Mouse (Mus musculus): ENCODE data around the gene Mocs3.

Mocs3 gene

GRCm38 (mm10) chr2:168242841-168243240, 12.4 kb downstream of the Mocs3 start:
- no peak for DNase-seq (ENCODE audit: low read depth, low spot score)

- no peak for DNase-seq (ENCODE audit: low read depth, low spot score)
Observed at GRCm38 (mm10) chr2:168243278-168243677, 12.9 kb downstream of the Mocs3 start.

- no peak for DNase-seq (ENCODE audit: low read depth, low spot score)
Observed at GRCm38 (mm10) chr2:168245571-168245970, 15.1 kb downstream of the Mocs3 start.

GRCm38 (mm10) chr2:168248167-168248855, 17.9 kb downstream of the Mocs3 start:
- no peak for DNase-seq (ENCODE audit: low read depth, low spot score)

GRCm38 (mm10) chr2:168248856-168249245, 18.4 kb downstream of the Mocs3 start:
- no peak for DNase-seq (ENCODE audit: low read depth, low spot score)

GRCm38 (mm10) chr2:168250270-168250669, 19.8 kb downstream of the Mocs3 start:
- peak; percentile 85 for DNase-seq (ENCODE audit: low read depth, low spot score)

- peak; percentile 69 for DNase-seq (ENCODE audit: low read depth, low spot score)
Observed at GRCm38 (mm10) chr2:168252639-168253292, 22.3 kb downstream of the Mocs3 start.

- no peak for DNase-seq (ENCODE audit: low read depth, low spot score)
Observed at GRCm38 (mm10) chr2:168253822-168254221, 23.4 kb downstream of the Mocs3 start.

GRCm38 (mm10) chr2:168256506-168256905, 26.1 kb downstream of the Mocs3 start:
- no peak for DNase-seq (ENCODE audit: low read depth, low spot score)

- DNase-seq (ENCODE audit: low read depth, low spot score): no peak
Observed at GRCm38 (mm10) chr2:168257188-168257587, 26.8 kb downstream of the Mocs3 start.

GRCm38 (mm10) chr2:168259046-168259445, 28.6 kb downstream of the Mocs3 start:
- DNase-seq (ENCODE audit: low read depth, low spot score): no peak

GRCm38 (mm10) chr2:168260124-168260523, 29.7 kb downstream of the Mocs3 start:
- DNase-seq (ENCODE audit: low read depth, low spot score): no peak

- DNase-seq (ENCODE audit: low read depth, low spot score): no peak
Observed at GRCm38 (mm10) chr2:168260900-168261299, 30.5 kb downstream of the Mocs3 start.

GRCm38 (mm10) chr2:168268033-168268432, 37.6 kb downstream of the Mocs3 start:
- no peak for DNase-seq (ENCODE audit: low read depth, low spot score)

- DNase-seq (ENCODE audit: low read depth, low spot score): no peak
Observed at GRCm38 (mm10) chr2:168273387-168273786, 43.0 kb downstream of the Mocs3 start.

- peak; percentile 47 for DNase-seq (ENCODE audit: low read depth, low spot score)
Observed at GRCm38 (mm10) chr2:168274374-168274935, 44.0 kb downstream of the Mocs3 start.

GRCm38 (mm10) chr2:168280729-168281581, 50.5 kb downstream of the Mocs3 start:
- no peak for DNase-seq (ENCODE audit: low read depth, low spot score)

- no peak for DNase-seq (ENCODE audit: low read depth, low spot score)
Observed at GRCm38 (mm10) chr2:168281582-168281981, 51.2 kb downstream of the Mocs3 start, which contains the start of gene Kcng1. TSS of gene Kcng1 (minus strand) at chr2:168281736.
